Mouse (Mus musculus): Measurements from ENCODE around the gene Scfd2.

DNA sequence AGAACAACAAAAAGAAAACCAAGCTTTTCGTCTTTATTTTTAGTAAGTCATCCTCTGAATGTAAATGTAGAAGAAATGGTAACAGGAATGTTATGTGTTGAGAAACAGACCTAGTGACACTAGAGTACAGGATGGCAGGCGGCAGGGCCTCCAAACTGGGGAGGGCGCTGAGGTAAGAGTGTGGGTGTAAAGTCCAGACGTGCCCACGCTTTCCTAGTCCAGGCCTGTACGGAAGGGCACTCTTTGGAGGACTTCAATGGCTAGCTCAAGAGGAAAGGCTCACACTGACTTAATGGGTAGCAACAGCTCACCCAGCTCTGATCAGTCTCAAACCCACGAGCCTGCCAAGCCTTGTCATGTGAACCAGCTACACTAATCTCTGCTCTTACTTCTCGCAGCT is 93.2 kb downstream of the Scfd2 start:
- TF ChIP-seq CTCF (IDR thresholded peaks at IDR 0.05; ENCODE audit: low read depth) (no peak), EP300 (optimal IDR thresholded peaks at IDR 0.05) (no peak)

Data from stomach, postnatal 0 days (tissue).